Mouse (Mus musculus): ENCODE measurements around the gene Spsb3.

GRCm38 (mm10) chr17:24848600-24849031, 37.8 kb upstream of the Spsb3 start:
- no peak for TF ChIP-seq FLI1 (IDR thresholded peaks at IDR 0.05; ENCODE audit: low read length)
- no peak for TF ChIP-seq GATA1 (IDR thresholded peaks at IDR 0.05; ENCODE audit: borderline replicate concordance, low read length)

Data from megakaryocyte, embryonic 14.5 days (primary cell).